ENCODE assay signal across 10 mouse cellular contexts in the genomic region with DNA sequence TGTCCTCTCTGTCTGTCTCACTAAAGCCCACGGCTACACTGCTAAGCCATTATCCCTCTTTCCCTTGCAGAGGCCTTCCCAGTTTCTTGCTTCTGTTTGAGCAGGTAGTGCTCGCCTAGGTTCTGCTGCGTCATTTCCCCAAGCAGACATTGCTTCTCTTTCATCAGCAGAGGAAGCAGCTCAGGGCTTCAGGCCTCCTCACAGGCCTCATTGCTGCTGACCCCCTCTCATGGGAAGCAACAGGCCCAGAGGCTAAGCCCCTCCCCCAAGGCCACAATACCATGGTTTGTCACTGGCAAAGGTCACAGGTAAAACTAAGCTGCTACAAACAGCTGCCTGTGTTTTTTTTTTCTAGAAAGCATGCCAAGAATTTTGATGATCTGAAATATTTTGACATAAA. TPM values are rescaled to one million over a fixed set of nuclear protein-coding genes. Genes with fewer than 3 reads are reported as not detected.
DNase-seq lines count a peak whose midpoint lies in the region; ATAC-seq and TF ChIP-seq lines count a peak whose summit lies in the region.
"Had no signal": no experiment of that assay in that cellular context is flagged by ENCODE, and none has a peak within 500 bp of the region (broad histone marks: within the 10 kb centered on the region; RNA-seq: fewer than 3 reads in every experiment).

No protein-coding gene starts in this region.

- no peak overlapping the region for H3K9ac ChIP-seq in heart, embryonic 14.5 days (ENCODE audit: low read length)
- H3K9ac ChIP-seq in kidney, embryonic 16.5 days (replicated peaks; ENCODE audit: low read length), result peak overlapping the region; percentile 48; the same call in 1 of the 2 replicates
- H3K9ac ChIP-seq in midbrain, postnatal 0 days (replicated peaks; ENCODE audit: low read length, poor library complexity, severe bottlenecking), result no peak overlapping the region

- H3K27ac ChIP-seq in heart, embryonic 14.5 days (replicated peaks in 1 of 2; ENCODE audit: control insufficient read depth in 1 of 2, insufficient read depth in 1 of 2, low read depth in 2 of 2, low read length in 2 of 2), result 0 out of 4 replicates have a peak overlapping the region, but pooled peaks have one; percentile 23 to 30
- peak overlapping the region; percentile 91 for H3K27ac ChIP-seq in kidney, embryonic 16.5 days (ENCODE audit: low read length)
- peak overlapping the region; percentile 3; the same call in 1 of the 2 replicates for H3K27ac ChIP-seq in midbrain, postnatal 0 days (ENCODE audit: low read depth, low read length)

- 60% methylated on average over 3 of the region's 3 CpGs for WGBS in heart, embryonic 14.5 days
- WGBS in kidney, embryonic 16.5 days, result 49% methylated on average over 3 of the region's 3 CpGs
- WGBS in midbrain, postnatal 0 days, result 50% methylated on average over 3 of the region's 3 CpGs

- H3K4me3 ChIP-seq in heart, embryonic 14.5 days (ENCODE audit: control insufficient read depth in 1 of 2, insufficient read depth in 1 of 2, low read depth in 1 of 2, low read length in 2 of 2), result no peak overlapping the region
- H3K4me3 ChIP-seq in kidney, embryonic 16.5 days (ENCODE audit: low read length), result no peak overlapping the region
- H3K4me3 ChIP-seq in midbrain, postnatal 0 days (ENCODE audit: low read depth, low read length), result no peak overlapping the region

- no peaks in the 10 kb centered on the region for H3K9me3 ChIP-seq in heart, embryonic 14.5 days (ENCODE audit: control insufficient read depth, low read length)
- H3K9me3 ChIP-seq in kidney, embryonic 16.5 days (ENCODE audit: low read length), result no peaks in the 10 kb centered on the region
- no peaks in the 10 kb centered on the region for H3K9me3 ChIP-seq in midbrain, postnatal 0 days (ENCODE audit: low read length)

- intact Hi-C loops in heart, postnatal 25 days (cut with DNase I), result no loop called here

- peaks cover 23% of the 10 kb centered on the region; the same call in 1 of the 2 replicates for H3K36me3 ChIP-seq in heart, embryonic 14.5 days (ENCODE audit: control insufficient read depth, insufficient read depth, low read length)
- no peaks in the 10 kb centered on the region for H3K36me3 ChIP-seq in kidney, embryonic 16.5 days (ENCODE audit: insufficient read depth, low read length)
- no peaks in the 10 kb centered on the region for H3K36me3 ChIP-seq in midbrain, postnatal 0 days (ENCODE audit: insufficient read depth, low read length)

- H3K27me3 ChIP-seq in heart, embryonic 14.5 days (ENCODE audit: control insufficient read depth, insufficient read depth, low read length), result no peaks in the 10 kb centered on the region
- no peaks in the 10 kb centered on the region for H3K27me3 ChIP-seq in kidney, embryonic 16.5 days (ENCODE audit: insufficient read depth, low read length)
- no peaks in the 10 kb centered on the region for H3K27me3 ChIP-seq in midbrain, postnatal 0 days (ENCODE audit: insufficient read depth, low read length)

- ATAC-seq in heart, embryonic 14.5 days (ENCODE audit: insufficient number of reproducible peaks, insufficient read depth, low FRiP score, low read depth), result no peak
- no peak for ATAC-seq in kidney, embryonic 16.5 days (ENCODE audit: low FRiP score, low TSS enrichment)
- no peak for ATAC-seq in midbrain, postnatal 0 days (ENCODE audit: low FRiP score)
- no peak for ATAC-seq in activated CD4-positive, CD25-positive, alpha-beta regulatory T cell, adult 4 months

- no peak for TF ChIP-seq CTCF in midbrain, postnatal 0 days (IDR thresholded peaks at IDR 0.05)

- no peak for DNase-seq in heart, postnatal 25 days (ENCODE audit: low spot score)
- DNase-seq in embryo, embryonic 10 days (ENCODE audit: low spot score), result peak; percentile 60
- no peak for DNase-seq in midbrain, postnatal 0 days (ENCODE audit: low spot score)
- DNase-seq in urinary bladder, postnatal 36 days (ENCODE audit: low spot score in 2 of 2), result no peak
- DNase-seq in gastrocnemius, adult 18-20 months (ENCODE audit: low spot score), result no peak
- DNase-seq: cerebellum, postnatal 25 days had no signal

- H3K4me2 ChIP-seq in heart, embryonic 14.5 days (ENCODE audit: low read length), result no peak overlapping the region
- no peak overlapping the region for H3K4me2 ChIP-seq in kidney, embryonic 16.5 days (replicated peaks; ENCODE audit: low read depth, low read length)
- H3K4me2 ChIP-seq in midbrain, postnatal 0 days (ENCODE audit: low read depth, low read length, poor library complexity, severe bottlenecking), result no peak overlapping the region

- peaks cover 18 to 23% of the 10 kb centered on the region in 2 experiments for H3K4me1 ChIP-seq in heart, embryonic 14.5 days (ENCODE audit: control insufficient read depth in 2 of 2, insufficient read depth in 2 of 2, low read length in 2 of 2)
- peaks cover 23% of the 10 kb centered on the region for H3K4me1 ChIP-seq in kidney, embryonic 16.5 days (ENCODE audit: insufficient read depth, low read length)
- no peaks in the 10 kb centered on the region; the same call in 1 of the 2 replicates for H3K4me1 ChIP-seq in midbrain, postnatal 0 days (ENCODE audit: insufficient read depth, low read length)

RNA-seq across cellular contexts. Expression of a gene that starts 4.8 kb away (rescaled TPM):
- polyA plus RNA-seq in heart, embryonic 14.5 days (2014; fragmentation: Nextera tagmentation; extraction: Ambion mirVana), result 9.5 and 11.2 TPM in 2 replicates
- total RNA-seq in heart, postnatal 25 days (2021), result 10 to 100 TPM; 16.8 to 17.8 TPM
- 5.6 and 6.4 TPM in 2 replicates for polyA plus RNA-seq in kidney, embryonic 16.5 days (2015; fragmentation: Nextera tagmentation; extraction: Ambion mirVana)
- 0.11 and 0.33 TPM in 2 replicates for total RNA-seq in midbrain, postnatal 0 days (2014; rRNA removed)
- 0.12 and 0.20 TPM in 2 replicates for polyA plus RNA-seq in midbrain, postnatal 0 days (2015; fragmentation: Nextera tagmentation; extraction: Ambion mirVana)
- not detected for total RNA-seq in gastrocnemius, adult 18-20 months (2021)
- polyA plus RNA-seq in activated CD4-positive, CD25-positive, alpha-beta regulatory T cell, adult 4 months (2017; shearing (Covaris generic)), result 1 to 10 TPM; 1.5 to 1.6 TPM
- polyA plus RNA-seq: neural tube, embryonic 14.5 days had no signal

RNA-seq across cellular contexts. Expression of a gene that starts 17.5 kb away (rescaled TPM):
- not detected in 2 replicates for polyA plus RNA-seq in heart, embryonic 14.5 days (2014; fragmentation: Nextera tagmentation; extraction: Ambion mirVana)
- not detected for total RNA-seq in heart, postnatal 25 days (2021)
- polyA plus RNA-seq in kidney, embryonic 16.5 days (2015; fragmentation: Nextera tagmentation; extraction: Ambion mirVana), result 2.4 and 2.5 TPM in 2 replicates
- total RNA-seq in midbrain, postnatal 0 days (2014; rRNA removed), result 1.7 and 3.6 TPM in 2 replicates
- 0.83 and 1.2 TPM in 2 replicates for polyA plus RNA-seq in midbrain, postnatal 0 days (2015; fragmentation: Nextera tagmentation; extraction: Ambion mirVana)
- under 1 TPM; 0.21 to 0.28 TPM for total RNA-seq in gastrocnemius, adult 18-20 months (2021)
- polyA plus RNA-seq in activated CD4-positive, CD25-positive, alpha-beta regulatory T cell, adult 4 months (2017; shearing (Covaris generic)), result not detected

RNA-seq across cellular contexts. Expression of a gene that starts 22.9 kb away (rescaled TPM):
- 457 and 563 TPM in 2 replicates for polyA plus RNA-seq in heart, embryonic 14.5 days (2014; fragmentation: Nextera tagmentation; extraction: Ambion mirVana)
- 100 to 1,000 TPM; 365 to 487 TPM for total RNA-seq in heart, postnatal 25 days (2021)
- 226 and 274 TPM in 2 replicates for polyA plus RNA-seq in kidney, embryonic 16.5 days (2015; fragmentation: Nextera tagmentation; extraction: Ambion mirVana)
- total RNA-seq in midbrain, postnatal 0 days (2014; rRNA removed), result 25.6 and 31.4 TPM in 2 replicates
- 72.6 and 74.6 TPM in 2 replicates for polyA plus RNA-seq in midbrain, postnatal 0 days (2015; fragmentation: Nextera tagmentation; extraction: Ambion mirVana)
- total RNA-seq in gastrocnemius, adult 18-20 months (2021), result 10 to 100 TPM; 51.3 to 68.0 TPM
- polyA plus RNA-seq in activated CD4-positive, CD25-positive, alpha-beta regulatory T cell, adult 4 months (2017; shearing (Covaris generic)), result not detected

RNA-seq across cellular contexts. Expression of a gene that starts 24.7 kb away (rescaled TPM):
- 67.7 and 69.5 TPM in 2 replicates for polyA plus RNA-seq in heart, embryonic 14.5 days (2014; fragmentation: Nextera tagmentation; extraction: Ambion mirVana)
- total RNA-seq in heart, postnatal 25 days (2021), result 10 to 100 TPM; 57.0 to 63.3 TPM
- 110 and 122 TPM in 2 replicates for polyA plus RNA-seq in kidney, embryonic 16.5 days (2015; fragmentation: Nextera tagmentation; extraction: Ambion mirVana)
- total RNA-seq in midbrain, postnatal 0 days (2014; rRNA removed), result 43.6 and 44.8 TPM in 2 replicates
- polyA plus RNA-seq in midbrain, postnatal 0 days (2015; fragmentation: Nextera tagmentation; extraction: Ambion mirVana), result 73.6 and 86.1 TPM in 2 replicates
- total RNA-seq in gastrocnemius, adult 18-20 months (2021), result 10 to 100 TPM; 52.4 to 52.7 TPM
- 10 to 100 TPM; 57.8 to 58.8 TPM for polyA plus RNA-seq in activated CD4-positive, CD25-positive, alpha-beta regulatory T cell, adult 4 months (2017; shearing (Covaris generic))

RNA-seq across cellular contexts. Expression of a gene that starts 25.3 kb away (rescaled TPM):
- 1.1 and 2.3 TPM in 2 replicates for polyA plus RNA-seq in heart, embryonic 14.5 days (2014; fragmentation: Nextera tagmentation; extraction: Ambion mirVana)
- 1 to 10 TPM in 1 of 2 experiments, under 1 TPM in 1; 0.62 to 2.0 TPM for total RNA-seq in heart, postnatal 25 days (2021)
- 1.6 and 1.9 TPM in 2 replicates for polyA plus RNA-seq in kidney, embryonic 16.5 days (2015; fragmentation: Nextera tagmentation; extraction: Ambion mirVana)
- total RNA-seq in midbrain, postnatal 0 days (2014; rRNA removed), result 0.33 and 1.7 TPM in 2 replicates
- 2.0 and 2.3 TPM in 2 replicates for polyA plus RNA-seq in midbrain, postnatal 0 days (2015; fragmentation: Nextera tagmentation; extraction: Ambion mirVana)
- total RNA-seq in gastrocnemius, adult 18-20 months (2021), result under 1 TPM in 1 of 2 experiments, not detected in 1; 0.05 TPM
- under 1 TPM; 0.48 to 0.60 TPM for polyA plus RNA-seq in activated CD4-positive, CD25-positive, alpha-beta regulatory T cell, adult 4 months (2017; shearing (Covaris generic))

Comparison
In these comparisons a context has a peak if more than half of its experiments do, and no peak if none do; other contexts are left out.
1. H3K27ac ChIP-seq: peak in every context shown above with its lines; median percentile 91 in kidney, embryonic 16.5 days; 26 in heart, embryonic 14.5 days; 3 in midbrain, postnatal 0 days.
2. RNA of a gene that starts 22.9 kb away (polyA plus RNA-seq): 457 to 563 TPM in heart, embryonic 14.5 days, 226 to 274 TPM in kidney, embryonic 16.5 days and 72.6 to 74.6 TPM in midbrain, postnatal 0 days; not detected in activated CD4-positive, CD25-positive, alpha-beta regulatory T cell, adult 4 months; every median in the first group is over 10 times any median in the second.